Mouse (Mus musculus) lung, postnatal 0 days (tissue): ENCODE measurements around the gene Ddx60.

Experiments used
- CTCF ChIP-seq: IDR thresholded peaks from 2 replicates; pipeline ENCODE4 v1.5.1; 2016; ENCODE audit warnings: antibody characterized with exemption, mild to moderate bottlenecking
- EP300 ChIP-seq: IDR thresholded peaks from 2 replicates; pipeline ENCODE4 v1.6.1; 2016; ENCODE audit warnings: antibody characterized with exemption, mild to moderate bottlenecking, control low read depth

DNA sequence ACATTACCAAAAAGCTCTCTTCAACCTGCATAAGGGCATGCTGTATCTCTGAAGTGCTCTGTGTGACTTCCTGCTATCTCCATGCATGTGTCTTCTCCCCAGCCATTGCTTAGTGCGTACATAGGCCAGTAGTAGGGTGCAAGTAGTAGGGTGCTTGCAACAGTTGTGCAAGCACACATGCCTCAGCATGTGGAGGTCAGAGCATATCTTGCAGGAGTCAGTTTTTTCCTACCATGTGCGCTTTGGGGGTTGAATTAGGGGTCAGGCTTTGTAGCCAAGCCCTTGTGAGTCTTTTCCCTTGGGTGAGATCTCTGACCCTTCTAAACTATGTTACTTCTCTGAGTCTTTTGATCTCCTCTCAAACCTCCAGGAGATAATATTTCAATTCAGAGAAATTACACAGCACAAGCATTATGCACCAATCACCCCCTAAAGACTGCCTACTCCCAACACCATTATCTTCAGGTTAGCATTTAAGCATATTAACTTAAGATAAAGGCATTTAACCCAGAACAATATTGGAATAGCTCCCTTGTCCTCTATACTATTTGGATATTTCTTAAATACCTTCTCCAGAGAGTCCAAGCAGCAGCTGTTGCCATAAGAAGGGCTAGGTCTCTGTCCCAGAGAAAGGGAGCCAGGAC, 8.6 kb upstream of the Ddx60 start:
- TF ChIP-seq CTCF (no peak), EP300 (no peak)
